Mouse (Mus musculus) neural tube, embryonic 14.5 days (tissue): ENCODE measurements around the gene Adgrf4. TPM values are rescaled to one million over a fixed set of nuclear protein-coding genes. Genes with fewer than 3 reads are reported as not detected.

Experiments
- ATAC-seq: fragments of 200-750 bp; cut with Nextera tagmentation; 2 replicates; pipeline ENCODE4 v1.8.0; 2017; ENCODE audit warnings: low read depth, mild to moderate bottlenecking, moderate TSS enrichment, moderate library complexity
- H3K27ac ChIP-seq: fragments of 300-500 bp; sonication (generic); 2 replicates; pipeline ENCODE4 v1.5.1; 2014; ENCODE audit warnings: low read depth, mild to moderate bottlenecking, control low read depth, low read length, moderate library complexity, mixed read lengths
- H3K27me3 ChIP-seq: fragments of 300-500 bp; sonication (generic); 2 replicates; pipeline ENCODE4 v1.6.1; 2014; ENCODE audit warnings: low read length; ENCODE audit not compliant: control insufficient read depth, insufficient read depth
- H3K36me3 ChIP-seq: fragments of 300-500 bp; sonication (generic); 2 replicates; pipeline ENCODE4 v1.6.1; 2014; ENCODE audit warnings: low read length, mixed read lengths; ENCODE audit not compliant: control insufficient read depth, insufficient read depth
- H3K4me1 ChIP-seq: fragments of 300-500 bp; sonication (generic); 2 replicates; pipeline ENCODE4 v1.6.1; 2014; ENCODE audit warnings: low read length; ENCODE audit not compliant: control insufficient read depth, insufficient read depth
- H3K4me2 ChIP-seq: fragments of 300-500 bp; sonication (generic); 2 replicates; pipeline ENCODE4 v1.6.1; 2014; ENCODE audit warnings: mild to moderate bottlenecking, low read depth, low read length, control low read depth
- H3K4me3 ChIP-seq: fragments of 300-500 bp; sonication (generic); 2 replicates; pipeline ENCODE4 v1.5.1; 2014; ENCODE audit warnings: low read depth, low read length, control low read depth, mixed read lengths
- H3K9ac ChIP-seq: fragments of 300-500 bp; sonication (generic); replicated peaks from 2 replicates; pipeline ENCODE4 v1.6.1; 2014; ENCODE audit warnings: low read depth, mild to moderate bottlenecking, control low read depth, low read length, mixed read lengths
- H3K9me3 ChIP-seq: fragments of 300-500 bp; sonication (generic); 2 replicates; pipeline ENCODE4 v1.6.1; 2016; ENCODE audit warnings: low read length; ENCODE audit not compliant: control insufficient read depth
- WGBS: fragments of 180-500 bp; shearing (Covaris S2); extraction: QIAGEN DNeasy Blood & Tissue Kit; methylation state at CpG from one replicate; pipeline ENCODE4 v1.1.7; 2014; 5-methylcytosine and 5-hydroxymethylcytosine counted together
- polyA plus RNA-seq: library from polyadenylated mRNA; unstranded; fragments of >200 nt; fragmentation: Nextera tagmentation; extraction: Ambion mirVana; gene quantifications from 2 replicates; pipeline ENCODE4 v1.2.1, GENCODE M21; 2014

Adgrf4 gene
- polyA plus RNA-seq, 1 experiment from 2014 or later, result 0.31 TPM

GRCm38 (mm10) chr17:42658634-42659422 lies 33.3 kb downstream of the Adgrf4 start:
- Histone ChIP-seq H3K4me2 (no peak overlapping the region), H3K36me3 (no peaks in the 10 kb centered on the region), H3K4me3 (no peak overlapping the region), H3K27me3 (no peaks in the 10 kb centered on the region), H3K27ac (no peak overlapping the region), H3K9ac (no peak overlapping the region), H3K4me1 (no peaks in the 10 kb centered on the region), H3K9me3 (no peaks in the 10 kb centered on the region)
- whole genome bisulfite sequencing, result 27% methylated on average over 14 of the region's 14 CpGs
- ATAC-seq, result peak; percentile 97

GRCm38 (mm10) chr17:42643416-42643815 lies 48.7 kb downstream of the Adgrf4 start:
- no peaks in the 10 kb centered on the region for H3K4me1 ChIP-seq
- H3K36me3 ChIP-seq, result no peaks in the 10 kb centered on the region
- no peak for ATAC-seq
- WGBS, result 96% methylated on average over 3 of the region's 3 CpGs
- no peak overlapping the region for H3K9ac ChIP-seq
- no peaks in the 10 kb centered on the region for H3K9me3 ChIP-seq
- H3K27me3 ChIP-seq, result no peaks in the 10 kb centered on the region
- H3K4me3 ChIP-seq, result no peak overlapping the region
- no peak overlapping the region for H3K27ac ChIP-seq
- no peak overlapping the region for H3K4me2 ChIP-seq

GRCm38 (mm10) chr17:42630206-42630605 lies 61.9 kb downstream of the Adgrf4 start:
- Histone ChIP-seq H3K9me3 (no peaks in the 10 kb centered on the region), H3K9ac (no peak overlapping the region), H3K4me1 (no peaks in the 10 kb centered on the region), H3K27me3 (no peaks in the 10 kb centered on the region), H3K27ac (no peak overlapping the region), H3K36me3 (no peaks in the 10 kb centered on the region), H3K4me2 (no peak overlapping the region), H3K4me3 (no peak overlapping the region)
- no peak for ATAC-seq
- WGBS, result 90% methylated on average over 2 of the region's 2 CpGs

GRCm38 (mm10) chr17:42613043-42613737 lies 78.9 kb downstream of the Adgrf4 start:
- Histone ChIP-seq H3K4me3 (no peak overlapping the region), H3K27ac (no peak overlapping the region), H3K4me1 (no peaks in the 10 kb centered on the region), H3K4me2 (no peak overlapping the region), H3K9ac (no peak overlapping the region), H3K9me3 (no peaks in the 10 kb centered on the region), H3K27me3 (no peaks in the 10 kb centered on the region), H3K36me3 (no peaks in the 10 kb centered on the region)
- WGBS, result 32% methylated on average over 6 of the region's 6 CpGs
- peak; percentile 65; the same call in 1 of the 2 replicates for ATAC-seq

GRCm38 (mm10) chr17:42611295-42611694 lies 80.8 kb downstream of the Adgrf4 start, which contains the start of gene Opn5:
Gene Opn5 (minus strand): TSS chr17:42611395.
- WGBS, result 86% methylated on average over 8 of the region's 8 CpGs

GRCm38 (mm10) chr17:42608270-42608669 lies 83.8 kb downstream of the Adgrf4 start:
- Histone ChIP-seq H3K4me1 (no peaks in the 10 kb centered on the region), H3K9ac (no peak overlapping the region), H3K27ac (no peak overlapping the region), H3K4me2 (no peak overlapping the region), H3K4me3 (no peak overlapping the region), H3K9me3 (no peaks in the 10 kb centered on the region), H3K36me3 (no peaks in the 10 kb centered on the region), H3K27me3 (no peaks in the 10 kb centered on the region)
- peak; percentile 65; the same call in 1 of the 2 replicates for ATAC-seq
- 14% methylated on average over 3 of the region's 3 CpGs for WGBS

More at GRCm38 (mm10) chr17:42611295-42611694, 80.8 kb downstream of the Adgrf4 start, which contains the start of gene Opn5:
- no peak within 1 kb of the TSS for H3K4me2 ChIP-seq
- no peak for ATAC-seq
- H3K27ac ChIP-seq, result no peak within 1 kb of the TSS
- H3K4me1 ChIP-seq, result no peaks in the 10 kb centered on the region
- H3K4me3 ChIP-seq, result no peak within 1 kb of the TSS
- no peaks in the 10 kb centered on the region for H3K9me3 ChIP-seq
- no peak within 1 kb of the TSS for H3K9ac ChIP-seq
- H3K27me3 ChIP-seq, result no peaks in the 10 kb centered on the region
- no peaks in the 10 kb centered on the region for H3K36me3 ChIP-seq

Other genes with a start within 250 kb of the Adgrf4 start
- 0.13 and 0.18 TPM in 2 replicates for gene Opn5, start 80.9 kb downstream of the Adgrf4 start, polyA plus RNA-seq
- gene Adgrf2, start 49.9 kb upstream of the Adgrf4 start, polyA plus RNA-seq, result 0.08 and 0.10 TPM in 2 replicates
- gene Cd2ap, start 184.4 kb upstream of the Adgrf4 start, polyA plus RNA-seq, result 13.4 and 13.7 TPM in 2 replicates